Mouse (Mus musculus) cerebellum, adult 2 months (tissue): Measurements from ENCODE around the gene Pik3cg.

ENCODE experiments used
- CTCF ChIP-seq: fragments of 200-500 bp; IDR thresholded peaks from 2 replicates; pipeline ENCODE4 v1.5.1; 2011; ENCODE audit warnings: low read depth, mild to moderate bottlenecking, control low read depth, low read length, moderate library complexity, borderline replicate concordance; ENCODE audit not compliant: insufficient read depth
- POLR2A ChIP-seq: fragments of 200-500 bp; IDR thresholded peaks from 2 replicates; pipeline ENCODE4 v1.6.1; 2011; ENCODE audit warnings: low read length, control low read depth, borderline replicate concordance; ENCODE audit not compliant: insufficient read depth

GRCm38 (mm10) chr12:32158757-32159156, 49.7 kb downstream of the Pik3cg start:
- no peak for TF ChIP-seq CTCF
- TF ChIP-seq POLR2A: no peak
